Mouse (Mus musculus) liver, adult 2 months (tissue): ENCODE data around the gene Mcemp1.

Experiments used
- CTCF ChIP-seq: fragments of 200-500 bp; IDR thresholded peaks from 2 replicates; pipeline ENCODE4 v1.5.1; 2011; ENCODE audit warnings: low read depth, low read length, control low read depth
- POLR2A ChIP-seq: fragments of 200-500 bp; IDR thresholded peaks from 2 replicates; pipeline ENCODE4 v1.6.1; 2011; ENCODE audit warnings: low read length, control low read depth; ENCODE audit not compliant: insufficient read depth; ENCODE audit errors: extremely low read depth

GRCm38 (mm10) chr8:3679236-3679635 is 13.7 kb downstream of the Mcemp1 start:
- no peak for TF ChIP-seq POLR2A
- TF ChIP-seq CTCF, result no peak
